Mouse (Mus musculus) limb, embryonic 11.5 days (tissue): ENCODE data around the gene Lima1. TPM values are rescaled to one million over a fixed set of nuclear protein-coding genes. Genes with fewer than 3 reads are reported as not detected.

Source experiments
- ATAC-seq: fragments of 200-750 bp; cut with Nextera tagmentation; 2 replicates; pipeline ENCODE4 v1.8.0; 2017; ENCODE audit warnings: low read depth; ENCODE audit not compliant: insufficient number of reproducible peaks, low FRiP score, low TSS enrichment
- DNase-seq: peaks from one replicate; pipeline ENCODE4 v3.0.0-alpha.2; 2015; ENCODE audit warnings: low spot score
- H3K27ac ChIP-seq: fragments of 300-500 bp; sonication (generic); replicated peaks from 2 replicates; pipeline ENCODE4 v1.5.1; 2014; ENCODE audit warnings: low read depth, mild to moderate bottlenecking, low read length
- H3K27me3 ChIP-seq: fragments of 300-500 bp; sonication (generic); 2 replicates; pipeline ENCODE4 v1.6.1; 2014; ENCODE audit warnings: mild to moderate bottlenecking, low read length, mixed read lengths; ENCODE audit not compliant: control insufficient read depth, insufficient read depth
- H3K36me3 ChIP-seq: fragments of 300-500 bp; sonication (generic); 2 replicates; pipeline ENCODE4 v1.6.1; 2014; ENCODE audit warnings: mild to moderate bottlenecking, low read length, moderate library complexity, mixed read lengths; ENCODE audit not compliant: control insufficient read depth, insufficient read depth
- H3K4me1 ChIP-seq: fragments of 300-500 bp; sonication (generic); 2 replicates; pipeline ENCODE4 v1.6.1; 2014; ENCODE audit warnings: low read length, mixed read lengths; ENCODE audit not compliant: control insufficient read depth, insufficient read depth
- H3K4me2 ChIP-seq: fragments of 300-500 bp; sonication (generic); 2 replicates; pipeline ENCODE4 v1.6.1; 2014; ENCODE audit warnings: low read depth, mild to moderate bottlenecking, moderate library complexity; ENCODE audit not compliant: severe bottlenecking
- H3K4me3 ChIP-seq: fragments of 300-500 bp; sonication (generic); 2 replicates; pipeline ENCODE4 v1.5.1; 2014; ENCODE audit warnings: low read depth, low read length
- H3K9ac ChIP-seq: fragments of 300-500 bp; sonication (generic); 2 replicates; pipeline ENCODE4 v1.6.1; 2014; ENCODE audit warnings: mild to moderate bottlenecking, low read length
- H3K9me3 ChIP-seq: fragments of 300-500 bp; sonication (generic); 2 replicates; pipeline ENCODE4 v1.6.1; 2016; ENCODE audit warnings: low read length; ENCODE audit not compliant: control insufficient read depth
- WGBS: fragments of 180-500 bp; shearing (Covaris S2); extraction: QIAGEN DNeasy Blood & Tissue Kit; methylation state at CpG from one replicate; pipeline ENCODE4 v1.1.7; 2014; 5-methylcytosine and 5-hydroxymethylcytosine counted together
- polyA plus RNA-seq: library from polyadenylated mRNA; unstranded; fragments of >200 nt; fragmentation: Nextera tagmentation; extraction: Ambion mirVana; gene quantifications from 2 replicates; pipeline ENCODE4 v1.2.1, GENCODE M21; 2014

Lima1 gene
- polyA plus RNA-seq, 1 experiment from 2014 or later = 72.9 TPM

DNA sequence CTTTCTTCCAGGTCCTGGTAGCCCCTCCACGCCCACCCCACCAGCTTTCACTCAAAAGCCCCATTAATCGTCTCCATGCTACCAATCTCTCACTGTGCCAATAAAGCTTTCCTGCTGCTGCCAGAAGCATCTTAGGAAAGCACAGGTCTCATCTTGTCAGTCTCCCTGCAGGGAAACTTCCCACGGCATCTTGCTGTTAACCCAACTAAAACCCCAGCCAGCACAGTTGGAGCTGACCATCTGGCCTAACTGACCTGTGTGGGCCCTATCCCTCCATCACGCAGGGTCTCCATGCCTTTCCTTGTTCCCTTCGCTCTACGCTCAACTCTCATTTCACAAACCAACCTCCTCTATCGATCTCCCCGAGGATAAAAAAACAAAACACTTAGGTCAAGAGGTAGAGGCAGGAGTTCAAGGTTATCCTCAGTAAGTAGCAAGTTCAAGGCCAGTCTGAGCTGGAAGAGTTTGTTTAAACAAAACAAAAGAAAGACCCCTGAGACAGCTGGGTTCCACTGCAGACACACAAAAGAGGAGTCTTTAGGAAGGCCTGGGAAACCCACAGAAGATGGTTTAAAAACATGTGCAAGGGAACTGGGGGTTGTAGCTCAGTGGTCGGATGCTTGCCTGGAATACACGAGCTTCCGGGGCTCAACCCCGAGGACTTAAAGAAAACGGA lies 36.0 kb downstream of the Lima1 start:
- no peak overlapping the region for H3K9ac ChIP-seq
- H3K36me3 ChIP-seq = no peaks in the 10 kb centered on the region
- no peak for ATAC-seq
- H3K27me3 ChIP-seq = no peaks in the 10 kb centered on the region
- H3K27ac ChIP-seq = no peak overlapping the region
- WGBS = 77% methylated on average over 13 of the region's 13 CpGs
- H3K9me3 ChIP-seq = no peaks in the 10 kb centered on the region
- H3K4me3 ChIP-seq = no peak overlapping the region
- DNase-seq = no peak
- no peak overlapping the region for H3K4me2 ChIP-seq
- no peaks in the 10 kb centered on the region for H3K4me1 ChIP-seq

- Histone ChIP-seq H3K4me2 (no peak overlapping the region), H3K9me3 (no peaks in the 10 kb centered on the region), H3K9ac (no peak overlapping the region), H3K4me1 (no peaks in the 10 kb centered on the region), H3K4me3 (no peak overlapping the region), H3K36me3 (no peaks in the 10 kb centered on the region), H3K27me3 (no peaks in the 10 kb centered on the region), H3K27ac (no peak overlapping the region)
- DNase-seq = no peak
- no peak for ATAC-seq
- WGBS = 75% methylated on average over 7 of the region's 7 CpGs
Measured at GRCm38 (mm10) chr15:99837561-99837960, 37.7 kb downstream of the Lima1 start.

DNA sequence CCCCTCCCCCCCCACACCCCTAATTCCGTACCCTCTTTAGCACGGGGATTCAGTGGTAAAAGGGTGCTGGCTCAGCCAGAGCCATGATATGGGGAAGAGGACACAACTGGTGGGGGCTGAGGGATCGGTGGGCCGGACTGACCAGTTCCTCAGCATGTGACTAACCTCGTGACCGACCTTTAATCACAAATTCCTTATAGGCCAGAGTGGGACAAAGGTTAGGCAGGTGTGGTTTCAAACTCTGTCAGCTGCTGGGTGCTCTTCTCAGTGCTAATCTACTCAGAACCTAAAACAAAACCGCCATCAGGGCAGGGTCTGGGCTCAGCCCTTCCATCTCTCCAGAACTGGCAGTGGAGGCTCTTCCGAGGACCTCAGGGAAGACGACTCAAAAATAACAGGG lies 40.1 kb downstream of the Lima1 start:
- no peaks in the 10 kb centered on the region for H3K36me3 ChIP-seq
- WGBS = 77% methylated on average over 9 of the region's 9 CpGs
- DNase-seq = no peak
- no peak overlapping the region for H3K4me2 ChIP-seq
- no peak overlapping the region for H3K4me3 ChIP-seq
- no peaks in the 10 kb centered on the region for H3K4me1 ChIP-seq
- no peak for ATAC-seq
- H3K27me3 ChIP-seq = no peaks in the 10 kb centered on the region
- no peak overlapping the region for H3K27ac ChIP-seq
- H3K9me3 ChIP-seq = no peaks in the 10 kb centered on the region
- no peak overlapping the region for H3K9ac ChIP-seq

DNA sequence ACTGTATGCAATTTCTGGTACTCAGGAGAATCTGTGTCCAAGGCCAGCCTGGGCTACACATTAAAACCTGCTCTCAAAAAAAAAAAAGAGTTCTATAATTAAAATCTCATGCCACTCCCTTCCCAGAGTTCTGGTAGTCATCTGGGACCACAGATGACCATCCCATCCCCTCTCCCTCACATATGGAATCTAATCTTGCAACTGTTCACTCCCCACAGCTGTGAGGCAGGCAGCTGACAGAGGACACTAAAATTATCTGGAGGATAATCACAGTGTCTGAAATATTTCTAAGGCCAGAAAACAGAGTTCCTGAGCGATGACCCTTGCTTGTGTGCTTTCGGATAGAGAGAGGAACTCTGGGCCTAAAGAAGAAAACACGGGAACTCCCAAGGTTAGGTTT lies 40.6 kb downstream of the Lima1 start:
- no peak overlapping the region for H3K9ac ChIP-seq
- no peak overlapping the region for H3K27ac ChIP-seq
- H3K4me3 ChIP-seq = no peak overlapping the region
- H3K36me3 ChIP-seq = no peaks in the 10 kb centered on the region
- DNase-seq (no peak), ATAC-seq (no peak)
- 90% methylated on average over 3 of the region's 3 CpGs for WGBS
- H3K9me3 ChIP-seq = no peaks in the 10 kb centered on the region
- no peak overlapping the region for H3K4me2 ChIP-seq
- H3K4me1 ChIP-seq = no peaks in the 10 kb centered on the region
- H3K27me3 ChIP-seq = no peaks in the 10 kb centered on the region

- Histone ChIP-seq H3K9ac (no peak overlapping the region), H3K4me3 (no peak overlapping the region), H3K4me2 (no peak overlapping the region), H3K27me3 (no peaks in the 10 kb centered on the region), H3K4me1 (no peaks in the 10 kb centered on the region), H3K36me3 (no peaks in the 10 kb centered on the region), H3K27ac (no peak overlapping the region), H3K9me3 (no peaks in the 10 kb centered on the region)
- ATAC-seq = no peak
- no peak for DNase-seq
- WGBS = 76% methylated on average over 5 of the region's 5 CpGs
Measured at GRCm38 (mm10) chr15:99833648-99834454, 41.4 kb downstream of the Lima1 start.

GRCm38 (mm10) chr15:99831535-99831934 lies 43.7 kb downstream of the Lima1 start:
- no peak overlapping the region for H3K4me3 ChIP-seq
- H3K27me3 ChIP-seq = no peaks in the 10 kb centered on the region
- no peak overlapping the region for H3K27ac ChIP-seq
- no peaks in the 10 kb centered on the region for H3K36me3 ChIP-seq
- no peaks in the 10 kb centered on the region for H3K9me3 ChIP-seq
- H3K4me2 ChIP-seq = no peak overlapping the region
- H3K9ac ChIP-seq = no peak overlapping the region
- DNase-seq = no peak
- 55% methylated on average over 5 of the region's 5 CpGs for WGBS
- ATAC-seq = no peak
- H3K4me1 ChIP-seq = no peaks in the 10 kb centered on the region

GRCm38 (mm10) chr15:99828061-99828460 lies 47.2 kb downstream of the Lima1 start:
- ATAC-seq = no peak
- peaks cover 2% of the 10 kb centered on the region; the same call in 1 of the 2 replicates for H3K36me3 ChIP-seq

GRCm38 (mm10) chr15:99826210-99826888 lies 48.9 kb downstream of the Lima1 start:
- Histone ChIP-seq H3K9ac (no peak overlapping the region), H3K36me3 (peaks cover 2% of the 10 kb centered on the region; the same call in 1 of the 2 replicates), H3K4me3 (no peak overlapping the region), H3K9me3 (no peaks in the 10 kb centered on the region), H3K4me2 (no peak overlapping the region), H3K27ac (no peak overlapping the region), H3K27me3 (no peaks in the 10 kb centered on the region), H3K4me1 (no peaks in the 10 kb centered on the region)
- ATAC-seq = no peak
- 72% methylated on average over 8 of the region's 8 CpGs for WGBS
- no peak for DNase-seq

More at GRCm38 (mm10) chr15:99828061-99828460, 47.2 kb downstream of the Lima1 start:
- Histone ChIP-seq H3K27me3 (no peaks in the 10 kb centered on the region), H3K4me1 (no peaks in the 10 kb centered on the region), H3K4me2 (no peak overlapping the region), H3K4me3 (no peak overlapping the region), H3K27ac (no peak overlapping the region), H3K9me3 (no peaks in the 10 kb centered on the region), H3K9ac (no peak overlapping the region)
- no peak for DNase-seq
- 90% methylated on average over 2 of the region's 2 CpGs for WGBS
